Comparison of ENCODE assay signal across 13 mouse cellular contexts in genomic region chrX:143906699-143907471, GRCm38 (mm10). TPM values are rescaled to one million over a fixed set of nuclear protein-coding genes. Genes with fewer than 3 reads are reported as not detected.
A peak's percentile ranks its signal among the peaks of the same experiment; 100 is the strongest.
DNase-seq lines count a peak whose midpoint lies in the region; ATAC-seq lines count a peak whose summit lies in the region.
"Had no signal": no experiment of that assay in that cellular context is flagged by ENCODE, and none has a peak within 500 bp of the region (broad histone marks: within the 10 kb centered on the region; RNA-seq: fewer than 3 reads in every experiment).

No protein-coding gene starts in this region.

- WGBS in kidney, embryonic 15.5 days: 47% methylated on average over 3 of the region's 3 CpGs
- WGBS in forebrain, embryonic 14.5 days: 21% methylated on average over 3 of the region's 3 CpGs
- WGBS in midbrain, embryonic 12.5 days: 19% methylated on average over 3 of the region's 3 CpGs

- H3K27me3 ChIP-seq in kidney, embryonic 15.5 days: peaks cover 6% of the 10 kb centered on the region; the same call in 1 of the 2 replicates
- H3K27me3 ChIP-seq in forebrain, embryonic 14.5 days (replicated peaks; ENCODE audit: control insufficient read depth, insufficient read depth, low read length): no peaks in the 10 kb centered on the region
- H3K27me3 ChIP-seq in midbrain, embryonic 12.5 days: peaks cover 11% of the 10 kb centered on the region; the same call in 1 of the 2 replicates
- H3K27me3 ChIP-seq: heart, embryonic 15.5 days; limb, embryonic 12.5 days had no signal

- H3K4me1 ChIP-seq in kidney, embryonic 15.5 days: no peaks in the 10 kb centered on the region
- peaks cover 2% of the 10 kb centered on the region; the same call in 1 of the 2 replicates for H3K4me1 ChIP-seq in forebrain, embryonic 14.5 days (ENCODE audit: control insufficient read depth, insufficient read depth, low read length)
- peaks cover 8% of the 10 kb centered on the region for H3K4me1 ChIP-seq in midbrain, embryonic 12.5 days
- H3K4me1 ChIP-seq: heart, embryonic 15.5 days; limb, embryonic 12.5 days had no signal

- H3K36me3 ChIP-seq in kidney, embryonic 15.5 days: no peaks in the 10 kb centered on the region
- no peaks in the 10 kb centered on the region for H3K36me3 ChIP-seq in forebrain, embryonic 14.5 days (ENCODE audit: control insufficient read depth, insufficient read depth, low read length)
- no peaks in the 10 kb centered on the region for H3K36me3 ChIP-seq in midbrain, embryonic 12.5 days
- H3K36me3 ChIP-seq: heart, embryonic 15.5 days; limb, embryonic 12.5 days had no signal

- H3K9ac ChIP-seq in kidney, embryonic 15.5 days: no peak overlapping the region
- H3K9ac ChIP-seq in forebrain, embryonic 14.5 days (ENCODE audit: low read length): no peak overlapping the region
- H3K9ac ChIP-seq in midbrain, embryonic 12.5 days (replicated peaks): no peak overlapping the region
- H3K9ac ChIP-seq: heart, embryonic 15.5 days; limb, embryonic 12.5 days had no signal

- no peaks in the 10 kb centered on the region for H3K9me3 ChIP-seq in kidney, embryonic 15.5 days (replicated peaks)
- no peaks in the 10 kb centered on the region for H3K9me3 ChIP-seq in forebrain, embryonic 14.5 days (replicated peaks; ENCODE audit: control insufficient read depth, low read length)
- no peaks in the 10 kb centered on the region for H3K9me3 ChIP-seq in midbrain, embryonic 12.5 days
- H3K9me3 ChIP-seq: heart, embryonic 15.5 days; limb, embryonic 12.5 days had no signal

- ATAC-seq in kidney, embryonic 15.5 days (replicated peaks; ENCODE audit: low FRiP score): peak; percentile 52; the same call in 1 of the 2 replicates
- peak; percentile 79 for ATAC-seq in forebrain, embryonic 14.5 days
- peak; percentile 78 for ATAC-seq in midbrain, embryonic 12.5 days (ENCODE audit: low FRiP score, low read depth)
- no peak for ATAC-seq in cerebellum, adult (ENCODE audit: insufficient number of reproducible peaks, low FRiP score, low TSS enrichment)

- H3K27ac ChIP-seq in kidney, embryonic 15.5 days: no peak overlapping the region
- H3K27ac ChIP-seq in forebrain, embryonic 14.5 days (ENCODE audit: low read depth, low read length): peak overlapping the region; percentile 78
- H3K27ac ChIP-seq in midbrain, embryonic 12.5 days (replicated peaks): peak overlapping the region; percentile 64
- H3K27ac ChIP-seq: heart, embryonic 15.5 days; limb, embryonic 12.5 days had no signal

- H3K4me2 ChIP-seq in kidney, embryonic 15.5 days: no peak overlapping the region
- 0 out of 2 replicates have a peak overlapping the region, but pooled peaks have one; percentile 14 for H3K4me2 ChIP-seq in forebrain, embryonic 14.5 days (ENCODE audit: low read length)
- no peak overlapping the region for H3K4me2 ChIP-seq in midbrain, embryonic 12.5 days (replicated peaks)
- H3K4me2 ChIP-seq: heart, embryonic 15.5 days; limb, embryonic 12.5 days had no signal

- DNase-seq in kidney, adult 11 months: no peak
- peak; percentile 20 for DNase-seq in NIH3T3 (ENCODE audit: low read depth)
- peak; percentile 86 for DNase-seq in forebrain, embryonic 14.5 days (ENCODE audit: low spot score)
- DNase-seq in Muller cell, postnatal 12 days (ENCODE audit: inconsistent ontology term): no peak
- DNase-seq in layer of hippocampus, postnatal 10 days (ENCODE audit: low spot score in 2 of 2): no peak
- DNase-seq: adrenal gland, postnatal 14 days; thymus, postnatal 14 days had no signal

- no peak overlapping the region for H3K4me3 ChIP-seq in kidney, embryonic 15.5 days (replicated peaks)
- H3K4me3 ChIP-seq in forebrain, embryonic 14.5 days (ENCODE audit: low read depth, low read length): no peak overlapping the region
- no peak overlapping the region for H3K4me3 ChIP-seq in midbrain, embryonic 12.5 days
- H3K4me3 ChIP-seq: heart, embryonic 15.5 days; limb, embryonic 12.5 days had no signal

RNA-seq across cellular contexts. Expression of gene Dcx, which starts 26.2 kb away (rescaled TPM):
- 4.9 and 6.0 TPM in 2 replicates for polyA plus RNA-seq in kidney, embryonic 15.5 days (2015; fragmentation: Nextera tagmentation; extraction: Ambion mirVana)
- 233 and 299 TPM in 2 replicates for polyA plus RNA-seq in forebrain, embryonic 14.5 days (2014; fragmentation: Nextera tagmentation; extraction: Ambion mirVana)
- 164 and 182 TPM in 2 replicates for polyA plus RNA-seq in midbrain, embryonic 12.5 days (2016; fragmentation: Nextera tagmentation; extraction: Ambion mirVana)
- 100 to 1,000 TPM; 158 to 179 TPM for total RNA-seq in layer of hippocampus, postnatal 10 days (2021)
- polyA plus RNA-seq: C2C12 had no signal

Comparison
In these comparisons a context has a peak if more than half of its experiments do, and no peak if none do; other contexts are left out.
1. DNase-seq: peak in NIH3T3 (single experiment) and forebrain, embryonic 14.5 days (single experiment); none in kidney, adult 11 months (single experiment), Muller cell, postnatal 12 days (single experiment) and layer of hippocampus, postnatal 10 days (0 of 2).
2. RNA of gene Dcx, which starts 26.2 kb away (polyA plus RNA-seq): 233 to 299 TPM in forebrain, embryonic 14.5 days and 164 to 182 TPM in midbrain, embryonic 12.5 days; 4.9 to 6.0 TPM in kidney, embryonic 15.5 days; every median in the first group is over 10 times any median in the second.